In the genomic region with DNA sequence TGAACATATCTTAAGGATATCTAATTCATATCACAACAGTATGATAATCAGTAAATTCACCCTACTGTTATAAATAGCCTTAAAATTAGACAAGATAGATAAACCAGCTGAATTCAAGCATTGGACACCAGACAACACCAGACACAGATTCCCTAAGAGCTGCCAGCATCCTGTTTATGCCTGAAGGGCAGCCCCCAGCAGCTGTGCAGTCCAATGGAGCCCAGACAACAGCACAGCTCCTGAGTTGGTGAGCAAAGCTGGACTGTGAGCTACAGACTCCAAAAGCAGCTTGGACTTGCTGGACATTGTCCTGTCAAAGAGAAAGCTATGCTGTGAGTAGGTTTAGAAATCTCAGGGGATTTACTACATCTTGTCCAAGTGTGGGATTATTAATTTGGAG, we compare ENCODE assay signal across 23 mouse cellular contexts. TPM values are rescaled to one million over a fixed set of nuclear protein-coding genes. Genes with fewer than 3 reads are reported as not detected.
DNase-seq lines count a peak whose midpoint lies in the region; ATAC-seq and TF ChIP-seq lines count a peak whose summit lies in the region.
"Had no signal": no experiment of that assay in that cellular context is flagged by ENCODE, and none has a peak within 500 bp of the region (broad histone marks: within the 10 kb centered on the region; RNA-seq: fewer than 3 reads in every experiment).

No protein-coding gene starts in this region.

- TF ChIP-seq CTCF in liver, adult 2 months (IDR thresholded peaks at IDR 0.05; ENCODE audit: low read depth, low read length): no peak
- no peak for TF ChIP-seq CTCF in lung, postnatal 0 days (IDR thresholded peaks at IDR 0.05)

- no peak overlapping the region for H3K4me2 ChIP-seq in lung, postnatal 0 days (replicated peaks; ENCODE audit: low read depth, low read length)
- H3K4me2 ChIP-seq: forebrain, embryonic 13.5 days; hindbrain, embryonic 13.5 days had no signal

- H3K4me3 ChIP-seq in liver, adult 2 months (ENCODE audit: insufficient read depth, low read depth, low read length): no peak overlapping the region
- H3K4me3 ChIP-seq in lung, postnatal 0 days (ENCODE audit: low read depth, low read length): no peak overlapping the region
- no peak overlapping the region for H3K4me3 ChIP-seq in midbrain, embryonic 10.5 days
- H3K4me3 ChIP-seq: embryonic facial prominence, embryonic 10.5 days; forebrain, embryonic 13.5 days; heart, embryonic 10.5 days; hindbrain, embryonic 13.5 days had no signal

- no peak for TF ChIP-seq POLR2A in liver, adult 2 months (IDR thresholded peaks at IDR 0.05; ENCODE audit: extremely low read depth, insufficient read depth, low read length)

- H3K4me1 ChIP-seq in liver, adult 2 months (ENCODE audit: control insufficient read depth, insufficient read depth, low read length): no peaks in the 10 kb centered on the region
- H3K4me1 ChIP-seq in lung, postnatal 0 days (ENCODE audit: insufficient read depth, low read depth, low read length): no peaks in the 10 kb centered on the region
- H3K4me1 ChIP-seq in midbrain, embryonic 10.5 days: no peaks in the 10 kb centered on the region
- H3K4me1 ChIP-seq: embryonic facial prominence, embryonic 10.5 days; forebrain, embryonic 13.5 days; heart, embryonic 10.5 days; hindbrain, embryonic 13.5 days had no signal

- H3K27me3 ChIP-seq in liver, adult 2 months (ENCODE audit: control insufficient read depth, insufficient read depth, low read length): no peaks in the 10 kb centered on the region
- H3K27me3 ChIP-seq in lung, postnatal 0 days (replicated peaks; ENCODE audit: insufficient read depth, low read length): no peaks in the 10 kb centered on the region
- no peaks in the 10 kb centered on the region for H3K27me3 ChIP-seq in midbrain, embryonic 10.5 days (ENCODE audit: low read depth, poor library complexity, severe bottlenecking)
- H3K27me3 ChIP-seq: forebrain, embryonic 13.5 days; hindbrain, embryonic 13.5 days had no signal

- no peak overlapping the region for H3K27ac ChIP-seq in liver, adult 2 months (replicated peaks; ENCODE audit: insufficient read depth, low read depth, low read length)
- H3K27ac ChIP-seq in lung, postnatal 0 days (ENCODE audit: low read length): no peak overlapping the region
- H3K27ac ChIP-seq in midbrain, embryonic 10.5 days (replicated peaks): no peak overlapping the region
- H3K27ac ChIP-seq: embryonic facial prominence, embryonic 10.5 days; forebrain, embryonic 13.5 days; heart, embryonic 10.5 days; hindbrain, embryonic 13.5 days; hindbrain, postnatal 0 days had no signal

- intact Hi-C loops in gastrocnemius, postnatal 14 days (cut with DNase I; ENCODE audit: low total_unique reads): no loop called here

- H3K9ac ChIP-seq in liver, adult 2 months (ENCODE audit: low read depth, low read length): no peak overlapping the region
- H3K9ac ChIP-seq in lung, postnatal 0 days (replicated peaks; ENCODE audit: low read depth): no peak overlapping the region
- H3K9ac ChIP-seq: forebrain, embryonic 13.5 days; forebrain, postnatal 0 days; hindbrain, embryonic 13.5 days had no signal

- peak; percentile 7 for DNase-seq in gastrocnemius, postnatal 14 days
- no peak for DNase-seq in gastrocnemius, postnatal 4 days (ENCODE audit: low spot score in 2 of 2)
- peak; percentile 28 for DNase-seq in liver, adult 2 months (ENCODE audit: extremely low read depth, low read depth, low spot score)
- DNase-seq in liver: no peak
- peak; percentile 49 for DNase-seq in lung, postnatal 0 days (ENCODE audit: low spot score)
- peak; percentile 16 for DNase-seq in lung, postnatal 36 days
- no peak for DNase-seq in midbrain, embryonic 10.5 days (ENCODE audit: low spot score)
- no peak for DNase-seq in heart, adult 8-10 months (ENCODE audit: low spot score)
- DNase-seq: adrenal gland, postnatal 14 days; cerebellum, adult 11-12 months; cerebellum, adult 9-11 months; forebrain, postnatal 0 days; heart, adult 11 months; heart, postnatal 4 days had no signal

- H3K79me2 ChIP-seq in liver, adult 2 months (ENCODE audit: control insufficient read depth, insufficient read depth, low read length): no peaks in the 10 kb centered on the region

- peaks cover 9% of the 10 kb centered on the region for H3K36me3 ChIP-seq in liver, adult 2 months (ENCODE audit: control insufficient read depth, insufficient read depth, low read length)
- no peaks in the 10 kb centered on the region for H3K36me3 ChIP-seq in lung, postnatal 0 days (ENCODE audit: insufficient read depth, low read length)
- no peaks in the 10 kb centered on the region for H3K36me3 ChIP-seq in midbrain, embryonic 10.5 days
- H3K36me3 ChIP-seq: embryonic facial prominence, embryonic 10.5 days; heart, embryonic 10.5 days; hindbrain, embryonic 13.5 days had no signal

- H3K9me3 ChIP-seq in lung, postnatal 0 days (ENCODE audit: low read length): no peaks in the 10 kb centered on the region
- no peaks in the 10 kb centered on the region for H3K9me3 ChIP-seq in midbrain, embryonic 10.5 days (replicated peaks)
- H3K9me3 ChIP-seq: embryonic facial prominence, embryonic 10.5 days; forebrain, embryonic 13.5 days; heart, embryonic 10.5 days; hindbrain, embryonic 13.5 days had no signal

- peak; percentile 71 for ATAC-seq in lung, postnatal 0 days
- ATAC-seq: forebrain, embryonic 13.5 days; forebrain, postnatal 0 days; hindbrain, postnatal 0 days had no signal

- no peak for TF ChIP-seq EP300 in lung, postnatal 0 days (IDR thresholded peaks at IDR 0.05)

RNA-seq across cellular contexts. Expression of a gene that starts 37.7 kb away (rescaled TPM):
- total RNA-seq in gastrocnemius, postnatal 14 days (2021): under 1 TPM in 1 of 2 experiments, not detected in 1; 0.07 TPM
- total RNA-seq in gastrocnemius, postnatal 4 days (2021): under 1 TPM; 0.12 to 0.23 TPM
- 26.6 and 27.5 TPM in 2 replicates for total RNA-seq in liver, adult 2 months (2014; rRNA removed)
- polyA plus RNA-seq in liver, adult 2 months (2012; rRNA removed): 6.4 and 10.1 TPM in 2 replicates
- 2.5 and 3.0 TPM in 2 replicates for polyA plus RNA-seq in lung, postnatal 0 days (2015; fragmentation: Nextera tagmentation; extraction: Ambion mirVana)
- polyA plus RNA-seq in midbrain, embryonic 10.5 days (2016; fragmentation: Nextera tagmentation; extraction: Ambion mirVana): 0.24 TPM in 1 of 2 replicates, not detected in the other
- 1 to 10 TPM in 1 of 4 experiments, under 1 TPM in 1, not detected in 2; 0.09 to 1.9 TPM for total RNA-seq in heart, adult 8-10 months (2022)
- total RNA-seq: forebrain, postnatal 0 days; gastrocnemius, adult 18-20 months; heart, postnatal 10 days; heart, postnatal 4 days; MEL had no signal
- polyA plus RNA-seq: C2C12 had no signal

Comparison
In these comparisons a context has a peak if more than half of its experiments do, and no peak if none do; other contexts are left out.
1. DNase-seq: peak in gastrocnemius, postnatal 14 days (single experiment), liver, adult 2 months (single experiment), lung, postnatal 0 days (single experiment) and lung, postnatal 36 days (single experiment); none in gastrocnemius, postnatal 4 days (0 of 2), liver (single experiment), midbrain, embryonic 10.5 days (single experiment) and heart, adult 8-10 months (single experiment).